Mouse (Mus musculus): ENCODE measurements around the gene Usp35. TPM values are rescaled to one million over a fixed set of nuclear protein-coding genes. Genes with fewer than 3 reads are reported as not detected.

Usp35 gene
- polyA plus RNA-seq, 1 experiment from 2014 or later = 1.5 TPM

DNA sequence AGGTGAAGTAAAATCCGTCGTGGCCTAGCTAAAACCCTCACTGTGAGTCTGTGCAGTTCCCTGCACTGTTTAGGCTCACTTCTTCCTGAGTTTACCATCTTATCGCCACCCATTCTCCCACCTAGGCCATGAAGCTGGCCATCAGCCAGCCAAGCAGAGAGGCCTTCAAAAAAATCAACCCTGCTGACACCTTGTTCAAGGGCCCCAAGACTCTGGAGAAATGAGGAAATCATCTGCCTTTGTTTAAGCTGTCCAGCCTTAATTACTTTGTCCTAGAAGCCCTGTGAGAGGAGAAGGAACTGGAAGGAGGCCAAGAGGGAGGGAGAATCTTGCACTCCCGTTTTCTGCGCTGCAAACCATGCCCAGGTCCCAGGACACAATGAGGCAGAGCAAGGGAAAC, 24.4 kb upstream of the Usp35 start:
- 29% methylated on average over 5 of the region's 5 CpGs for WGBS
- no peaks in the 10 kb centered on the region for H3K27me3 ChIP-seq (replicated peaks; ENCODE audit: insufficient read depth, low read length)
- H3K9me3 ChIP-seq (ENCODE audit: low read length) = no peaks in the 10 kb centered on the region
- no peaks in the 10 kb centered on the region for H3K36me3 ChIP-seq (ENCODE audit: insufficient read depth, low read length)
- DNase-seq (ENCODE audit: low spot score) = peak; percentile 79
- no peak overlapping the region for H3K4me3 ChIP-seq (ENCODE audit: low read depth, low read length)
- ATAC-seq = peak; percentile 39
- no peak overlapping the region for H3K4me2 ChIP-seq (replicated peaks; ENCODE audit: low read depth, low read length)
- H3K9ac ChIP-seq (replicated peaks; ENCODE audit: low read depth) = no peak overlapping the region
- peaks cover 3% of the 10 kb centered on the region; the same call in 1 of the 2 replicates for H3K4me1 ChIP-seq (ENCODE audit: insufficient read depth, low read depth, low read length)
- no peak for TF ChIP-seq CTCF (IDR thresholded peaks at IDR 0.05)
- no peak for TF ChIP-seq EP300 (IDR thresholded peaks at IDR 0.05)
- peak overlapping the region; percentile 90 for H3K27ac ChIP-seq (ENCODE audit: low read length)

DNA sequence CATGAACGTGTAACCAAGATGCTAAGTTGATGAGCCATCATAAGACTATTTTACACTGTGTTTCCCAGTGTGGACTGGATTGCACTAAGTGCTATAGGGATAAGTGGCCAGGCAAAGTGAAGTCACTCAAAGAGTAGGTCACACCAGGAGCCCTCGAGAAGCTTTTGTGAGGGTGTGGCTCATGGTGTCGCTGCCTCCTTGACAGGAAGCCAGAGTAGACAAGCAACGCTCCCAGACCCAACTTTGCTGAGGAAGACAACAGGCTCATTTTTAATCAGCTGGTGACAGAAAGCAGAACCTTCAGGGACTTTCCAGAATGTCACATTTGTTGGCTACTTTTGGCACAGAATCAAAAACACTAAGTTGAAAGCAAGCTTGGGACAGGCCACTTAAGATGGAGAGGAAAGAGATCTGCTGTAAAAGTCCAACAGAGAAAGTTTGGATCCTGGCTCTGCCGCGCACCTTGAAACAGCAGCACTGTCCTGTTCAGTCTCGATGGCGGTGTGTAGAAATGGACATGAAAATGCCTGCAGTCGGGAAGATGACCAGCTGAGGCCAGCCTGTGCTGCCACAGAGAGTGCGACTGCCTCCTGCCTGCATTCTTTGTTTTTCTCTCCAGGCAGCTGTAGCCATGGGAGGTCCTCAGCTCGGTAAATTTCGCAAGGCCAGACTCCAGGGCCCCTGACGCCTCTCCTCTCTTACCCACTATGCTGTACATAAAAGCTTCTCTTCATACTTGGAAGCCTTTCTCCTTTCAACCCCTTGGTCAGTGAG, 23.4 kb upstream of the Usp35 start:
- Histone ChIP-seq H3K4me1 (ENCODE audit: insufficient read depth, low read depth, low read length) (peaks cover 3% of the 10 kb centered on the region; the same call in 1 of the 2 replicates), H3K36me3 (ENCODE audit: insufficient read depth, low read length) (no peaks in the 10 kb centered on the region), H3K9me3 (ENCODE audit: low read length) (no peaks in the 10 kb centered on the region), H3K27ac (ENCODE audit: low read length) (peak overlapping the region; percentile 90), H3K4me3 (ENCODE audit: low read depth, low read length) (no peak overlapping the region), H3K9ac (replicated peaks; ENCODE audit: low read depth) (no peak overlapping the region), H3K4me2 (replicated peaks; ENCODE audit: low read depth, low read length) (no peak overlapping the region), H3K27me3 (replicated peaks; ENCODE audit: insufficient read depth, low read length) (no peaks in the 10 kb centered on the region)
- peak; percentile 90 for TF ChIP-seq EP300 (IDR thresholded peaks at IDR 0.05)
- TF ChIP-seq CTCF (IDR thresholded peaks at IDR 0.05) = peak; percentile 55
- DNase-seq (ENCODE audit: low spot score) = peak; percentile 93
- WGBS = 16% methylated on average over 13 of the region's 13 CpGs
- peak; percentile 85 for ATAC-seq

DNA sequence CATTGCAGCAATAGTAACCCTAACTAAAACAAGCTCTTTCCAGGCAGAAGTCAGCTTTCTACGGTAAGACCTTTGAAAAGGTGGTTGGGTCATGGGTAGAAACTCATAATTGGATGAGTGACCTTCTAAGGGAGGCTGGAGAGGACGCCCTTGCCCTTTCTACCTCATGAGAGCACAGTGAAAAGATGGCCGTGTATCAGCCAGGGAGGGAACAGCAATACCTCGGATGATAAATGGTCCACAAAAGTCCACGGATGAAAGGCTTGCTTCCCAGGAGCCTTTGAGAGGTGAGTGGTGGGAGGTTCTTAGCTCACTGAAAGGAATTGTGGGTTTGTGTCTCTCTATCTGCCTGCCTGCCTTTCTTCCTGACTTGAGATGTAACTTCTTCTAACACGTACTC, 21.5 kb upstream of the Usp35 start:
- no peak overlapping the region for H3K27ac ChIP-seq (ENCODE audit: low read length)
- 83% methylated on average over 6 of the region's 6 CpGs for whole genome bisulfite sequencing
- H3K4me1 ChIP-seq (ENCODE audit: insufficient read depth, low read depth, low read length) = peaks cover 3% of the 10 kb centered on the region; the same call in 1 of the 2 replicates
- no peak overlapping the region for H3K4me3 ChIP-seq (ENCODE audit: low read depth, low read length)
- DNase-seq (ENCODE audit: low spot score) = no peak
- no peak for ATAC-seq
- no peak overlapping the region for H3K9ac ChIP-seq (replicated peaks; ENCODE audit: low read depth)
- TF ChIP-seq CTCF (IDR thresholded peaks at IDR 0.05) (no peak), EP300 (IDR thresholded peaks at IDR 0.05) (no peak)
- H3K36me3 ChIP-seq (ENCODE audit: insufficient read depth, low read length) = no peaks in the 10 kb centered on the region
- H3K4me2 ChIP-seq (replicated peaks; ENCODE audit: low read depth, low read length) = no peak overlapping the region
- no peaks in the 10 kb centered on the region for H3K9me3 ChIP-seq (ENCODE audit: low read length)
- no peaks in the 10 kb centered on the region for H3K27me3 ChIP-seq (replicated peaks; ENCODE audit: insufficient read depth, low read length)

DNA sequence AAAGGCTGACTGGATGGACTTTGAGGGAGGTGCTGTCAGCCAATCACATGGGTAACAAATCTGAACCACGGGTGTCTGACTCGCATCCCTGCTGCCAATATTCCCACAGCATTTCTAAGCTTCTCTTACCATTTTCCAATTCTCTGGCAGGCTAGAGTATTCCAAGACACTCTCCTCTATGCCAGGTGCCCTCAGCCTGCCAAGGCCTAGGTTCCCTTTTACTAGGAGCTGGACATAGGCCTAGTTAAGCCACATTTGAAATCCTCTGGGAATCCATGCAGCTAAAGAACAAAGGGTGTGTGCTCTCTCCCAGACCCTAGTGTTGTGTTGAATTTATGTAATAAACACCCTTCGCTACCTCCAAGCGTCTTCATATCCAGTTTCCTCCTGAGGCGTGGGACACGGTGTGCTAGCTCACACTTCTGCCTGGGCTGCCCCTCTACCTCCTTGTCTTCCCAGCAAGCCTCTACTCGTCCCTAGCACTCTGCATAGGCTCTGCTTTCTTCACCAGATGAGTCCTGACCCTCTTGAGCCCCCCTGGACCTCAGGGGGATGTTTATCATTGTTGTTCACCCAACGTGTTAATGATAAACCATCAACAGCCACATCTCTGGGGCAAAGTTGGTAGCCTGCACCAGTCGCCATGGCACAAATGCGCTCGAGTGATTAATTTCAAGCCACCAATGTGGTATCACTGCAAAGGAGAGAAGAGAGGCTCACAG, 20.1 kb upstream of the Usp35 start:
- no peak for DNase-seq (ENCODE audit: low spot score)
- no peak overlapping the region for H3K4me2 ChIP-seq (replicated peaks; ENCODE audit: low read depth, low read length)
- WGBS = 82% methylated on average over 11 of the region's 11 CpGs
- H3K27ac ChIP-seq (ENCODE audit: low read length) = no peak overlapping the region
- H3K4me3 ChIP-seq (ENCODE audit: low read depth, low read length) = no peak overlapping the region
- H3K9me3 ChIP-seq (ENCODE audit: low read length) = no peaks in the 10 kb centered on the region
- H3K27me3 ChIP-seq (replicated peaks; ENCODE audit: insufficient read depth, low read length) = no peaks in the 10 kb centered on the region
- H3K36me3 ChIP-seq (ENCODE audit: insufficient read depth, low read length) = 0 out of 2 replicates have a peak, but pooled peaks cover 8% of the 10 kb centered on the region
- no peak for ATAC-seq
- no peak overlapping the region for H3K9ac ChIP-seq (replicated peaks; ENCODE audit: low read depth)
- no peak for TF ChIP-seq CTCF (IDR thresholded peaks at IDR 0.05)
- no peak for TF ChIP-seq EP300 (IDR thresholded peaks at IDR 0.05)
- peaks cover 3% of the 10 kb centered on the region; the same call in 1 of the 2 replicates for H3K4me1 ChIP-seq (ENCODE audit: insufficient read depth, low read depth, low read length)

- no peak overlapping the region for H3K4me3 ChIP-seq (ENCODE audit: low read depth, low read length)
- H3K9me3 ChIP-seq (ENCODE audit: low read length) = no peaks in the 10 kb centered on the region
- DNase-seq (ENCODE audit: low spot score) (no peak), ATAC-seq (no peak)
- H3K4me2 ChIP-seq (replicated peaks; ENCODE audit: low read depth, low read length) = no peak overlapping the region
- H3K27me3 ChIP-seq (replicated peaks; ENCODE audit: insufficient read depth, low read length) = no peaks in the 10 kb centered on the region
- 0 out of 2 replicates have a peak, but pooled peaks cover 8% of the 10 kb centered on the region for H3K36me3 ChIP-seq (ENCODE audit: insufficient read depth, low read length)
- H3K27ac ChIP-seq (ENCODE audit: low read length) = no peak overlapping the region
- TF ChIP-seq EP300 (IDR thresholded peaks at IDR 0.05) (no peak), CTCF (IDR thresholded peaks at IDR 0.05) (no peak)
- H3K9ac ChIP-seq (replicated peaks; ENCODE audit: low read depth) = no peak overlapping the region
- 86% methylated on average over 5 of the region's 5 CpGs for WGBS
- H3K4me1 ChIP-seq (ENCODE audit: insufficient read depth, low read depth, low read length) = no peaks in the 10 kb centered on the region; the same call in 1 of the 2 replicates
Observed at GRCm38 (mm10) chr7:97350891-97351290, 19.1 kb upstream of the Usp35 start.

DNA sequence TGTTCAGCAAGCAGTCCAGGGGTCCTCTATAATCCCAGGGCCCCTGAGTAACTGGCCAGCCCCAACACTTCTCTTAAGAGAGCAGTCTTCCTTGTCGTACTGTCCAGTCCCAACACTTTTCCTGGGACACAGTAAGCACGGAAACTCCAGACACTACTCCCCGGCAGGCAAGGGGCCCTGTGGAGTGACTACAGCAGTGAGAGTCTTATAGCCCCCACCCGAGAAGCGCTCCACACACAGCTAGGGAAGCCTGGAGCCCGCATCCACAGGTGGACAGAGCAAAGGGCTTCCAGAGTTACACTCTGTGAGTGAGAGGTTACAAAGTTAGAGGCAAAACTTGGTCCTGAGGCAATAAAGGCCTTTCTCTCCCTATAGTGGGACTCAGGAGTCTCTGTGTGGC, 17.6 kb upstream of the Usp35 start:
- no peaks in the 10 kb centered on the region for H3K27me3 ChIP-seq (replicated peaks; ENCODE audit: insufficient read depth, low read length)
- H3K9me3 ChIP-seq (ENCODE audit: low read length) = no peaks in the 10 kb centered on the region
- H3K36me3 ChIP-seq (ENCODE audit: insufficient read depth, low read length) = 0 out of 2 replicates have a peak, but pooled peaks cover 8% of the 10 kb centered on the region
- H3K4me3 ChIP-seq (ENCODE audit: low read depth, low read length) = no peak overlapping the region
- no peak for ATAC-seq
- TF ChIP-seq EP300 (IDR thresholded peaks at IDR 0.05) = no peak
- no peak for TF ChIP-seq CTCF (IDR thresholded peaks at IDR 0.05)
- no peak for DNase-seq (ENCODE audit: low spot score)
- WGBS = 83% methylated on average over 6 of the region's 6 CpGs
- H3K4me2 ChIP-seq (replicated peaks; ENCODE audit: low read depth, low read length) = no peak overlapping the region
- H3K9ac ChIP-seq (replicated peaks; ENCODE audit: low read depth) = no peak overlapping the region
- no peak overlapping the region for H3K27ac ChIP-seq (ENCODE audit: low read length)
- H3K4me1 ChIP-seq (ENCODE audit: insufficient read depth, low read depth, low read length) = no peaks in the 10 kb centered on the region; the same call in 1 of the 2 replicates

Measured in lung, postnatal 0 days (tissue).